Mouse (Mus musculus) lung, postnatal 0 days (tissue): ENCODE data around the gene Apoa5.

Experiments used
- CTCF ChIP-seq: IDR thresholded peaks from 2 replicates; pipeline ENCODE4 v1.5.1; 2016; ENCODE audit warnings: antibody characterized with exemption, mild to moderate bottlenecking
- EP300 ChIP-seq: IDR thresholded peaks from 2 replicates; pipeline ENCODE4 v1.6.1; 2016; ENCODE audit warnings: antibody characterized with exemption, mild to moderate bottlenecking, control low read depth

DNA sequence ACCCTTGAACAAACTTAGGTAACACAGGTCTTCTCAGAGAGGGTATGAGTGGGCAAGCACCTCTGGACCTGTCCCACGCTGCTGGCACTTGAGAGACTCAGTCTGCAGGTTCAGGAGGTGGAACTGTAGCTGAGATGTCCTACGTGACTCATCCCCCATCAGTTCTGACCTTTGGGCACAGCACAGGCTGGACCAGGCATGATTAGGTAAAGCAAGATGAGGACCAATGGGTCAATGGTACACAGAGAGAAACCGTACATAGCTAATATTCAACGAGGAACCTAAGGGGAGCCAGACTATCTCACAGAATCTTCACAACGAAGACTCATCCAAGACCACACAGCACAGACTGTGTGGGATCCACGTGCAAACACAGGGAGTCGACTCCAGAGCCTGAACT is 29.6 kb upstream of the Apoa5 start:
- TF ChIP-seq CTCF (no peak), EP300 (no peak)
